In genomic region chr17:80128476-80128990, GRCm38 (mm10) we compare ENCODE assay signal across 8 mouse cellular contexts. TPM values are rescaled to one million over a fixed set of nuclear protein-coding genes. Genes with fewer than 3 reads are reported as not detected.
DNase-seq lines count a peak whose midpoint lies in the region; ATAC-seq and TF ChIP-seq lines count a peak whose summit lies in the region.
"Had no signal": no experiment of that assay in that cellular context is flagged by ENCODE, and none has a peak within 500 bp of the region (broad histone marks: within the 10 kb centered on the region; RNA-seq: fewer than 3 reads in every experiment).

No protein-coding gene starts in this region.

- no peak overlapping the region; the same call in 1 of the 2 replicates for H3K4me2 ChIP-seq in hindbrain, embryonic 13.5 days
- no peak overlapping the region for H3K4me2 ChIP-seq in hindbrain, embryonic 14.5 days (replicated peaks)
- H3K4me2 ChIP-seq in liver, embryonic 16.5 days (ENCODE audit: low read depth, low read length) = peak overlapping the region; percentile 67

- no peak for TF ChIP-seq CTCF in embryonic fibroblast, embryonic 13.5 days (IDR thresholded peaks at IDR 0.05; ENCODE audit: borderline replicate concordance, insufficient read depth, low read length)

- H3K27me3 ChIP-seq in hindbrain, embryonic 13.5 days = 0 out of 2 replicates have a peak, but pooled peaks cover 7% of the 10 kb centered on the region
- H3K27me3 ChIP-seq in hindbrain, embryonic 14.5 days (ENCODE audit: control insufficient read depth, insufficient read depth, low read length) = no peaks in the 10 kb centered on the region
- H3K27me3 ChIP-seq in liver, embryonic 16.5 days (ENCODE audit: control insufficient read depth, insufficient read depth, low read depth, low read length) = no peaks in the 10 kb centered on the region

- 0 out of 2 replicates have a peak overlapping the region, but pooled peaks have one; percentile 60 for H3K9ac ChIP-seq in hindbrain, embryonic 13.5 days
- H3K9ac ChIP-seq in hindbrain, embryonic 14.5 days = no peak overlapping the region
- peak overlapping the region; percentile 56; the same call in 1 of the 2 replicates for H3K9ac ChIP-seq in liver, embryonic 16.5 days (ENCODE audit: low read depth, low read length)

- ATAC-seq in hindbrain, embryonic 13.5 days (ENCODE audit: low FRiP score) = no peak
- no peak for ATAC-seq in hindbrain, embryonic 14.5 days (ENCODE audit: low FRiP score)
- no peak for ATAC-seq in liver, embryonic 16.5 days (ENCODE audit: low read depth)

- H3K27ac ChIP-seq in hindbrain, embryonic 13.5 days = no peak overlapping the region
- H3K27ac ChIP-seq in hindbrain, embryonic 14.5 days = no peak overlapping the region
- peak overlapping the region; percentile 87 for H3K27ac ChIP-seq in brown adipose tissue, adult 24 weeks (replicated peaks; ENCODE audit: low read depth, low read length)
- peak overlapping the region; percentile 30; the same call in 1 of the 2 replicates for H3K27ac ChIP-seq in embryonic fibroblast, embryonic 13.5 days (ENCODE audit: insufficient read depth, low read length)
- H3K27ac ChIP-seq in liver, embryonic 16.5 days (ENCODE audit: low read length) = peak overlapping the region; percentile 85

- H3K9me3 ChIP-seq in hindbrain, embryonic 13.5 days = no peaks in the 10 kb centered on the region
- no peaks in the 10 kb centered on the region for H3K9me3 ChIP-seq in hindbrain, embryonic 14.5 days (ENCODE audit: control insufficient read depth, low read length)
- H3K9me3 ChIP-seq in liver, embryonic 16.5 days (replicated peaks; ENCODE audit: control insufficient read depth, low read length) = no peaks in the 10 kb centered on the region

- H3K4me1 ChIP-seq in hindbrain, embryonic 13.5 days (replicated peaks) = peaks cover 9% of the 10 kb centered on the region
- H3K4me1 ChIP-seq in hindbrain, embryonic 14.5 days (replicated peaks; ENCODE audit: control insufficient read depth, insufficient read depth, low read length) = 0 out of 2 replicates have a peak, but pooled peaks cover 6% of the 10 kb centered on the region
- H3K4me1 ChIP-seq in brown adipose tissue, adult 24 weeks (ENCODE audit: control insufficient read depth, insufficient read depth, insufficient read length, low read length) = peaks cover 7% of the 10 kb centered on the region
- peaks cover 5% of the 10 kb centered on the region for H3K4me1 ChIP-seq in embryonic fibroblast, embryonic 13.5 days (ENCODE audit: control insufficient read depth, insufficient read depth, low read length)
- no peaks in the 10 kb centered on the region for H3K4me1 ChIP-seq in liver, embryonic 16.5 days (ENCODE audit: control insufficient read depth, low read depth, low read length)

- TF ChIP-seq POLR2A in embryonic fibroblast, embryonic 13.5 days (IDR thresholded peaks at IDR 0.05; ENCODE audit: low read depth, low read length) = no peak

- 88% methylated on average over 13 of the region's 13 CpGs for whole genome bisulfite sequencing in hindbrain, embryonic 13.5 days
- 88% methylated on average over 13 of the region's 13 CpGs for WGBS in hindbrain, embryonic 14.5 days
- 58% methylated on average over 13 of the region's 13 CpGs for WGBS in liver, embryonic 16.5 days (ENCODE audit: insufficient replicate concordance)

- H3K4me3 ChIP-seq in hindbrain, embryonic 13.5 days = no peak overlapping the region
- no peak overlapping the region for H3K4me3 ChIP-seq in hindbrain, embryonic 14.5 days (replicated peaks; ENCODE audit: low read length)
- peak overlapping the region; percentile 61 for H3K4me3 ChIP-seq in brown adipose tissue, adult 24 weeks (ENCODE audit: insufficient read depth, low read depth, low read length)
- peak overlapping the region; percentile 36 for H3K4me3 ChIP-seq in embryonic fibroblast, embryonic 13.5 days (ENCODE audit: insufficient read depth, low read length)
- peak overlapping the region; percentile 62 for H3K4me3 ChIP-seq in liver, embryonic 16.5 days (ENCODE audit: low read depth, low read length)

- no peak for DNase-seq in hindbrain, embryonic 14.5 days (ENCODE audit: low spot score)
- DNase-seq in urinary bladder, postnatal 10 days (ENCODE audit: low spot score) = no peak
- no peak for DNase-seq in thymus, postnatal 10 days (ENCODE audit: low spot score in 2 of 2)
- DNase-seq: embryo, embryonic 11 days had no signal

- H3K36me3 ChIP-seq in hindbrain, embryonic 13.5 days = no peaks in the 10 kb centered on the region
- no peaks in the 10 kb centered on the region for H3K36me3 ChIP-seq in hindbrain, embryonic 14.5 days (replicated peaks; ENCODE audit: control insufficient read depth, insufficient read depth)
- H3K36me3 ChIP-seq in liver, embryonic 16.5 days (ENCODE audit: control insufficient read depth, insufficient read depth) = no peaks in the 10 kb centered on the region

RNA-seq across cellular contexts. Expression of gene Galm, which starts 1.3 kb away (rescaled TPM):
- polyA plus RNA-seq in hindbrain, embryonic 13.5 days (2015; fragmentation: Nextera tagmentation; extraction: Ambion mirVana) = 2.0 and 2.4 TPM in 2 replicates
- 2.2 and 2.4 TPM in 2 replicates for polyA plus RNA-seq in hindbrain, embryonic 14.5 days (2014; fragmentation: Nextera tagmentation; extraction: Ambion mirVana)
- polyA plus RNA-seq in brown adipose tissue, adult 24 weeks (2012; ENCODE audit: insufficient read depth, insufficient read length, missing spikeins) = 61.2 and 63.9 TPM in 2 replicates
- polyA plus RNA-seq in embryonic fibroblast, embryonic 13.5 days (2011; ENCODE audit: insufficient read length, low read depth, missing spikeins) = 10.0 and 10.6 TPM in 2 replicates
- 40.1 and 42.9 TPM in 2 replicates for polyA plus RNA-seq in liver, embryonic 16.5 days (2015; fragmentation: Nextera tagmentation; extraction: Ambion mirVana)

Comparison
In these comparisons a context has a peak if more than half of its experiments do, and no peak if none do; other contexts are left out.
1. H3K27ac ChIP-seq: peak in brown adipose tissue, adult 24 weeks (single experiment), embryonic fibroblast, embryonic 13.5 days (single experiment) and liver, embryonic 16.5 days (single experiment); none in hindbrain, embryonic 13.5 days (single experiment) and hindbrain, embryonic 14.5 days (single experiment).
2. H3K4me3 ChIP-seq: peak in brown adipose tissue, adult 24 weeks (single experiment), embryonic fibroblast, embryonic 13.5 days (single experiment) and liver, embryonic 16.5 days (single experiment); none in hindbrain, embryonic 13.5 days (single experiment) and hindbrain, embryonic 14.5 days (single experiment).